Mouse (Mus musculus) liver, embryonic 14.5 days (tissue): ENCODE measurements around the gene Bcl11a.

Source experiments
- CTCF ChIP-seq: IDR thresholded peaks from 2 replicates; pipeline ENCODE4 v1.5.1; 2016; ENCODE audit warnings: antibody characterized with exemption, low read depth, control low read depth
- EP300 ChIP-seq: IDR thresholded peaks from 2 replicates; pipeline ENCODE4 v1.6.1; 2016; ENCODE audit warnings: antibody characterized with exemption, low read depth

- TF ChIP-seq CTCF (no peak), EP300 (no peak)
These were observed 68.2 kb downstream of the Bcl11a start for GRCm38 (mm10) chr11:24146034-24146433.
